Mouse (Mus musculus): ENCODE results near the gene Sox4. TPM values are rescaled to one million over a fixed set of nuclear protein-coding genes. Genes with fewer than 3 reads are reported as not detected.

The Sox4 gene
- total RNA-seq (2021) = 32.8 and 33.5 TPM in 2 replicates
- long read RNA-seq, full-length matches to known transcripts = 183 of 183 reads
- long read RNA-seq, partial matches to known transcripts = 0 of 183 reads
- long read RNA-seq, other reads (novel, unspliced or antisense) = 0 of 183 reads

GRCm38 (mm10) chr13:28953581-28953991, at the start of gene Sox4:
Sox4 (minus strand) TSS chr13:28953713.
- peak; percentile 95 for DNase-seq

GRCm38 (mm10) chr13:28991899-28992664, 38.6 kb upstream of the Sox4 start:
- no peak for DNase-seq

GRCm38 (mm10) chr13:28988751-28989703, 35.5 kb upstream of the Sox4 start:
- no peak for DNase-seq

GRCm38 (mm10) chr13:28980681-28981080, 27.2 kb upstream of the Sox4 start:
- no peak for DNase-seq

- no peak for DNase-seq
Observed at GRCm38 (mm10) chr13:28975011-28975410, 21.5 kb upstream of the Sox4 start.

- DNase-seq = no peak
Observed at GRCm38 (mm10) chr13:28974597-28974996, 21.1 kb upstream of the Sox4 start.

DNA sequence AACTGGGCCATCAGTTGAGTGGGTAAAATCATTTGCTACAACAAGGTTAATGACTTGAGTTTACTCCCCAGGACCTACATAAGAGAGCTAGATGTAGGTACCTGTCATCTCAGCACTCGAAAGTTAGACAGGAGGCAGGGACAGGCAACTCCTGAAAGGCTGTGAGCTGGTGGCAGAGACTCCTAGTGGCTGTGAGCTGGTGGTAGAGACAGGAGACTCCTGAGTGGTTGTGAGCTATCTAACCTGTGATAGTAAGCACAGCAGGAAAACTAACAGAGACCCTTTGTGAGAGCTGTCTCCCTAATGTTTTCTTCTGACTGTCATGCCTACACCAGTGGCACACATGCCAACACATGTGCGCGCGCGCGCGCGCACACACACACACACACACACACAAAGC, 7.4 kb upstream of the Sox4 start:
- no peak for DNase-seq

DNA sequence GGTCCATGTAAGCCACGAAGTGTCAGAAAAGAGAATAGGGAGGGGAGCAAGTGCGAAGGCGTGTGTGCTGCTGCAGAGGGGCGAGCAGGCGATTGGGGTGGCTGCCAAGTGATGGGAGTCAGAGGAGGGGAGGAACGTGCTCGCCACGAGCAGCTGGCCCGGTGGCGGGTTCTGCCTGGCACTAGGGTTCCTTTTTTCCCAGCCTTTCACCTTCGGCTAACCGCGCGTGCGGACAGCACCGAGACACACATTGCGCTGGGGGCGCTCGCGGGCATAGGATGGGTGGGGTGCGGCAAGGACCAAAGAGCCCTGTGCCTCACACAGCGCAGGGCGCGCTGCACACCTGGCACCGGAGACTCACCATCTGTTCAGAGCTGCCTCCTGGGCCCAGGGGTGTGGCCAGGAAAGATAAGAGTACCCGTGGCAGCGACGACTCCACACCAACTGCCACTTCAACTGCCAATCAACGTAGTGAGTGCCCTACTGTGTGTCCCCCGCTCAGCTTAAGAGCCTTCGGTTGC, 6.0 kb upstream of the Sox4 start:
- peak; percentile 86 for DNase-seq

DNA sequence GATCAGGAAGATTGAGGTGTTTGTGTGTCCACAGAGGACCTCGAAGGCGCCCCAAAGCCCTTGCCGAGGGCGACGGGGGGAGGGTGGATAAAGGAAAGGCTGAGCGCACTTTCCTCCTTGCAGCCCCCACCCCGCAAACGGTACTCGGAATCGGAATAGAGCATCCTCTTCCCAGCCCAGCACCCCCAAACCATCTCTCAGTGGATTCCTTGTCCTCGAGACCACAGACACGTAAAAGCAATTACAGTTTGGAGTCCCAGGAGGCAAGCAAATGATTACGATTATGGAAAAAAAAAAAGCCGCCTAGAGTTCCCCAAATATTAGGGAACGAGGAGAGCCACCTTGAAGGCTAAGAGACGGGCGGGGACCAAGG, 5.5 kb upstream of the Sox4 start:
- DNase-seq = no peak

DNA sequence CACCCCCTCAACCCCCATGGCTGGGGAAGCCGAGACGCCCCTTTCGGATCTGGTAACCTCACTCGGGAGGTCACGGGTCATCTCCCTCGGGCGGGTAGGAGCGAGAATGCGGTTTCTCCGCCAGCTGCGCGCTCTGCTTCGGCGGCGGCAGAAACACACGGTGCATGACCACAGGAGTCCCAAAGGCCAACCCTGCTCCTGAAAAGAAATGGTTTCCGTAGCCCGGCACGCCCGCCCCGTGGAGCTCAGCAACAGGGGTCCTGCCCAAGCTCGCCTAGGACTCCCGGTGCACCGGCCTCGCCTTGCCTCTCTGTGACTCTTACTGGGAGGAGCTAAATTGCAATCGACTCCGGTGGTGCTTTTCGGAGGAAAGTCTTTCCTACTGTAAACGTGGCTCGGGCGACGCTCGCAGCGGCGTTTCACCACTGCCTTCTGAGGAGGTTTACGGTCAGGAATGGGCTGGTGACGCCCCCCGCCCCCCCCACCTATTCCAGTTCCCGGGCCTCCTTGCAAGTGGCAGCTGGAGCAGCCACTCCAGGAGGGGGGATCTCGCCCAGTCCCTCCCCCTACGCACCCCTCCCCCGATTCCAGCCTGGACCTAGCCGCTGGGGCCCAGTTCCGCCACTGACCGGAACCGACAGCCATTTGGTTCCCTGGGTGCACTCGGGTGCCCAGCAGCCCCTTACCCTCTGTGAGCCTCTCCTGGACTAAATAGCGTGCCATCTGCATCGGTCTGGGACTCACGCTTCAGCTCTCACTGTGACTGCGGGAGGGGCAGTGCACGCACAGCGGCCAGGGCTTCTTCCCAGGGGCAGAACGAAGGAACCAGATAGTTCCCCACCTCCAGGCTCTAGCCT, 4.9 kb upstream of the Sox4 start:
- peak; percentile 77 for DNase-seq

DNA sequence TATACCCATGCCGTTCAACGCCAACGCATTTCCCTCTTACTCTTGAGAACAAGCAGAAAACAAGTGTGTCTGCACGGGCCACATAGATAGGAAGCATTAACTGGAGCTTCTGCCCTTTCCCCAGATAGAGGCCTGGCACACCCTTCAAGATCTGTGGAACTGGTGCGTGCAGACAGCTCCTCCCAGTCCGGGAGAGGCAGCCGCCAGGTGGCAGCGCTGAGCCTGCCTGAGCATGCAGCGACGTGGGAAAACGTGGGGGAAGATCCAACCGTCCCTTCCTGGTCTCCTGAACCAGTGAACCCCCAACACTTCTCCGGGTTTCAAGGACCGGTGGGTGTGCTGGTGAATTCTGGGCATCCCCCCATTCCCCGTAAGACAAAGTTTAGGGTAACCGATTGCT, 4.3 kb upstream of the Sox4 start:
- DNase-seq = peak; percentile 98

GRCm38 (mm10) chr13:28952576-28953571, 639 bp downstream of the Sox4 start:
- peak; percentile 73 for DNase-seq

DNA sequence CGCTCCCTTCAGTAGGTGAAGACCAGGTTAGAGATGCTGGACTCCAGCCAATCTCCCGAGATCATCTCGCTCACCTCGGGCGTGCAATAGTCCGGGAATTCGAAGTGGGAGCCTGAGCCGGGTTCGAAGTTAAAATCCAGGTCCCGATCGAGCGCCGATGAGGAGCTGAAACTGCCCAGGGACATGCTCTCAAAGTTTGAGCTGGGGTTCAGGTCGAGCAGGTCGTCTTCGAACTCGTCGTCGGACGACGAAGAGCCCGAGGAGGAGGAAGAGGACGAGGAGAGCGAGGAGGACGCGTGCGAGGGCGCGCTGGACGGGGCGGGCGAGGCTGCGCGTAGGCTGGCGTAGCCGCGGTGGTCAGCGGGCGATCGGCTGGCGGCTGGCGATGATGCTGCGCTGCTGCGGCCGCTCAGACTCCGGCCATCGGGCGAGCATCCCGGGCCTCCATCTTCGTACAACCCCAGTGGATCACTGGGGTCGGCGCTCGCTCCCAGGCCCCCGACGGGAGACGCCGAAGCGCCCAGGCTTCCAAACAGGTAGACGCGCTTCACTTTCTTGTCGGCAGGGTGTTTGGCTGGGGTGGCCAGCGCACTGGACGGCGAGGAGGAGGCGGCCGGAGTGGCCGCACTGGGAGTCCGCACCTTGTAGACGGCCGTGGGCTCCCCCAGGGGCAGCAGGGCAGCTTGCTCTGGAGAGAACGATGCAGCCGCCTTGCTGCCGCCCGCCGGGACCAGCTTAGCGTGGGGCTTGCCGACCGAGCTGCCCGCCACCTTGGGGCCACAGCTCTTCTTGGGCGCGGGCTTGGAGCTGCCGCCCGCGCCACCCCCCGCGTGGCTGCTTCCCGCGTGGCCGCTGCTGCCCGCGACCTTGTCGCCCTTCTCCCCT, 1.6 kb downstream of the Sox4 start:
- peak; percentile 51 for DNase-seq

DNA sequence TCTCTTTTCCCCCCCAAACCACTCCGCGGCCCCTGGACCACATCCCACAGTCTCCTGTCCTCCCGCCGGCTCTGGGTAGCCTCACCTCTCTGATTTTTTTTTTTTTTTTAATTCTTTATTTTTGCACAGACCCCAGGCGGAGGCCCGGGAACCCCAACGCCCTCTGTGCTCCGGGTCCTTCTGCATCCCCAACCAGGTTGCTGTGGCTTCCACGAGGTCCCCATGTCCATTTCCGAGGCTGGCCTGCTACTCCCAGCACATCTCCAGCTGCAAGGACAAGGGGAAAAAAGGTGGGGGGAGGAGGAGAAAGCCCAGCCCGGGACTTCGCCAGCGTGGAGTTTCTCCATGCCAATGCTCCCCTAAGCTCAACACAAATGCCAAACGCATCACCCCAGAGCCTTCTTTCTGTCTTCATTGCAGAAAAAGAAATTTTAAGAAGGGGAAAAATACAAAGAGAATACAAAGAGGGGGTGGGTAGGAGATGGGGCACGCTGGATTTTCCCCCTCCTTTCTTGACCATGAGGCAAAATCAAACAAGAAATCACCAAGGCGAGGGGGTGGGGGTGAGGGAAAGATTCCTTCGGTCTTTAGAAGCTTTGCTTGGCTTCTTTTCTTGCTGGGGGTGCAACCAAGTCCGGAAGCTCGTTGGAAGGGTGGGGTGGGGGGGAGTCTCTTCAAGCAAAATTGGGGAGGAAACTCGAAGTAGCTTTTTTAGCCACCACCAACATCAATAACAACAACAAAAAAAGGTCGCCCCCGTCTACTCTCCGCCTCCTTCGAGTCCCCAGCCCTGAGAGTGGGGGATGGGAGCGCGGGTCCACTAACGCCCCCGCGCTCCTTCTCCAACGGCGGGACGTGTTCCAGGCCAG, 2.7 kb downstream of the Sox4 start:
- DNase-seq = peak; percentile 54

DNA sequence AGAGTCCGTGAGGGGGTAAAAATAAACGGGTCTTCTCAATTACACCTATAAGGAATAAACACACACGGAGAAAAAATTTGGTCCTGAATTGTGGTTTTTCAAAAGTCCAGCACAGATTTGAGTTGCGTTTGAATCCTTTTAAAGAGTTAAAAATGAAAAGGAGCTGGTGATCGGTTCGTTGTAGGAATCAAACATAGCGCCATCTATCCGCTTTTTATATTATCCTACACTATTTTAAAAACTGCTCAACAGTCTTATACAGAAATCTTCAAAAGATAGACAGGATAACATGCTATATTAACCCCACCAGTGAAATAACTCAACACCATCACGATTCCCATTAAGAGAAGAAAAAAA, 3.3 kb downstream of the Sox4 start:
- DNase-seq = no peak

- no peak for DNase-seq
Observed at GRCm38 (mm10) chr13:28949279-28949915, 4.1 kb downstream of the Sox4 start.

GRCm38 (mm10) chr13:28948541-28948940, 5.0 kb downstream of the Sox4 start:
- DNase-seq = peak; percentile 36
